Mouse (Mus musculus) heart, postnatal 25 days (tissue): ENCODE data around the gene Fam166a. TPM values are rescaled to one million over a fixed set of nuclear protein-coding genes. Genes with fewer than 3 reads are reported as not detected.

Experiments used
- DNase-seq: peaks from one replicate; pipeline ENCODE4 v3.0.0; 2022; ENCODE audit warnings: low spot score
- intact Hi-C: fragments of 180-260 bp; cut with DNase I; formaldehyde crosslinking; loops from one replicate; pipeline ENCODE4 v1.15.1; 2025
- total RNA-seq, 2 experiments: library from RNA; stranded (reverse); gene quantifications; 2 replicates each; pipeline ENCODE4 v1.2.3; 2021

Gene Fam166a
- total RNA-seq, 2 experiments from 2014 or later = not detected

DNA sequence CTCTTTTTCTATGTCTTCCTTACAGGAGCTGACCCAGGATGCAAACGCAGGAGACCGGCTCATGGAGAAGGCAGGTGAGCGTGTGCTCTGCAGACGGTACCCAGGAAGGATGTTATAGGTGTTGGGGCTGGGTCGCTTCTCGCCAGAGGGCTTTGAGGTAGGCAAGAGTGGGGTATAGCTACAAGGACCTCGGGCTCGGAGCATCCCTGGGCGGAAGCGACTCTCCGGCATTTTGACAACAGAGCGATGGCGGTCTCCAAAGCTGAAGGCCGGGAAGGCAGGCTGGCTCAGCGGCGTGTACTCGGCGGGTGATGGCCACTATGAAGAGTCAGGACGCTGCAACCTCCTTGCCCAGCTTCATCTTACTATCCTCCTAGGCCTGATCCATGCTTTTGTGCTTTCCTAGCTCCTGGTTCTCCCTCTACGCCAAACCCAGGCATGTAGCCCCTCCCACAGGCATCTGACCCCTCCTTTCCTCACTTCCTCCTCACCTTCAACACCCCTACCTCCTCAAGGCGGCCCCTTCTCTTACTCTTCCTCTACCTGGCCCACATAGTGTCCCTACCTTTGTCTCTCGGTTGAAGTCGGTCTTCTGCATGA, 5.2 kb upstream of the Fam166a start:
- intact Hi-C loops = no loop called here
- DNase-seq = no peak

DNA sequence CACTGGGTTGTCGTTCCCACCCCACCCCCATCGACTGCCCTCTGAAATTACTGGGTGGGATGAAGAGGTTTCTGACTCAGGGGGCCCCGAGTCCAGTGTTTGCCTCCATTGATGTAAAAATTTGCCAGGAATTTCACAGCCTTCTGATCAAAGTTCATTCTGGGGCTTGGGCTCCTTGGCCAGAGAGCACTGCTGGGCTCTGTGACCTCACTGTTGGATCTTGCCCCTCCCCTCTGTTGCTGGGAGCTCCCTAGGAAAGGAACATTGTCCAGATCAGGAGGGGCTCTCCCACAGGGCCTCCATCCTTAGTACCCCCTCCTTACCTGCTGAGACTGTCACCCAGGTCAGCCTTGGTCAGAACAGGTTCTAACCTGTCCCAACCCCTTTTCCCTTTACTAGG, 4.1 kb upstream of the Fam166a start, which contains the start of gene Stpg3:
TSS of gene Stpg3 (minus strand) at position 194 of the 400 bp plus-strand sequence.
- intact Hi-C loops = no loop called here
- DNase-seq = no peak

DNA sequence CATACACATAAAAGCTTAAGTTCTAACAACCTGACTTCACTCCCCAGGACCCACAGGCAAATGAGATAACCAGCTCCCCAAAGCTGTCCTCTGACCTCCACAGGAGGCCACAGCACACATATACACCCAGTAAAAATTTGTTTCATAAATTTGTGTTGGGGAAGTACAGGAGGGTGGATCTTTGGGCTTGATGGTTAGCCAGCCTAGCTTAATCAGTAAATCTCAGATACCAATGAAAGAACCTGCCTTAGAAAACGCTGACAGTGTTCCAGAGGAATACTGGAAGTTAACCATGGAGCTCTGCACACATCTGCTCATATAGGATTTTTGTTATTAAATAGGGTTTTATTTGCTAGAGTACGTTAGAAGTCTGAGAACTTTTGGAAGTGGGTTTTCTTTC, 879 bp upstream of the Fam166a start:
- DNase-seq = no peak
- intact Hi-C loops = no loop called here

DNA sequence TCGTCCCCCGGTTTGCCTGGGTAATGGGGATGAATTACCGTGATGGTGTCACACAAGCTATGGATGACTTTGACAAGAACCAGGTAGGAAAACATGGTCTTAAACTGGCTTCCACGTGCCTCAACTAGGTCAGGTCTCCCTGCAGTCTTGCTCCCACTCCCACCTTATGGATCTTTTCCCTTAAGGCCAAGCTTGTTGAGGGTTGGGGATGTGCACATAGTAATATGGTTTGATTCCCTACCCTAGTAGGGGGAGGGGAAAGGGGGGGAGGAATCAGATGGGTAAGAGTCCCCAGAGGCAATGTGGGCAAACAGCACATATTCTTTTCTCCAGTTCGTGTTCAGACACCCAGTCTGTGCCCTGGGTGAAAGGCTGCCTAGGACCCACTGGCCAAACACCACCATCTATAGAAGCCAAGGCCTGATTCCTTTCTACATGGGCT, 2.8 kb downstream of the Fam166a start:
- DNase-seq = no peak
- intact Hi-C loops = no loop called here

DNA sequence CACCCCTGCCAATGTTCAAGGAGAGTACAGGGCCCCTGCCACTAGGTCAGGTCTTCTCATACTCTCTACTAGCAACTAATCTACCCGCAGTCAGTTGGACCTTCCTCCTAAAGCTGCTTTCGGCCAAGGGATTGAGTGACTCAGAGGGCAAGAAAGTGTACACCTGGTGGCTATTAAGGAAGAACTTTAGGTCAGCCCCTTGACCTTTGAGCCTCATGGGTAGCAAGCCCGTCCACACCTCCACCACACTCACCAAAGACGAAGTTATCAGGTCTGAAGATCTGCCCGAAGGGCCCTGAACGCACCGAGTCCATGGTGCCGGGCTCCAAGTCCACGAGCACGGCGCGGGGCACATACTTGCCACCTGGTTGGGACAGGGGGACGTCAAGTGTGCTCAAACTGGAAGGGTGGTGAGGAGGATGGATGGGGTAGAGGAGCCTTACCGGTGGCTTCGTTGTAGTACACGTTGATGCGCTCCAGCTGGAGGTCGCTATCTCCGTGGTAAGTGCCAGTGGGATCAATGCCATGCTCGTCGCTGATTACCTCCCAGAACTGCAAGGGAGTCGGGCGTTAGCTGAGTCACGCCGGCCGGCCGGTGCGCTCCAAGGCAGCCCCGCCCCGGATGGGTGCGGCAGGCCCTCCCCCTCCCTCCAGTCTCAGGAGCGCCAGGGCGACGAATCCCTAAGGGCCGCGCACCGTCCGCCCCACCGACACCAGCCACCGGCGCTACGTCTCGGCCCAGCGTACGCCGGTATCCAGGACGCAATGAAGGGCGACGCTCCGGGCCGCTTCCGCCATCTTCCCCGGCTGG, 5.3 kb downstream of the Fam166a start:
- intact Hi-C loops = loop anchor here (2.0 kb wide), 1 partner anchor 13 kb away; the partner anchor contains the start of gene Nelfb
- DNase-seq = peak; percentile 76

GRCm38 (mm10) chr2:25224492-25224765, 5.9 kb downstream of the Fam166a start, which contains the start of gene Tubb4b:
Gene Tubb4b, minus strand, starts transcription at chr2:25224702.
- intact Hi-C loops = loop anchor here (2.0 kb wide), 1 partner anchor 14 kb away; the partner anchor contains the start of gene Nelfb
- DNase-seq = no peak

- intact Hi-C loops = loop anchor here (2.0 to 5.0 kb wide), 2 partner anchors 14 to 67 kb away; partner anchors contain the start of gene Nelfb
- DNase-seq = peak; percentile 99
Measured at GRCm38 (mm10) chr2:25224766-25225752, 6.5 kb downstream of the Fam166a start.

- intact Hi-C loops = loop anchor here (2.0 to 5.0 kb wide), 2 partner anchors 15 to 66 kb away; partner anchors contain the start of gene Nelfb
Measured at GRCm38 (mm10) chr2:25225811-25226379, 7.3 kb downstream of the Fam166a start.

DNA sequence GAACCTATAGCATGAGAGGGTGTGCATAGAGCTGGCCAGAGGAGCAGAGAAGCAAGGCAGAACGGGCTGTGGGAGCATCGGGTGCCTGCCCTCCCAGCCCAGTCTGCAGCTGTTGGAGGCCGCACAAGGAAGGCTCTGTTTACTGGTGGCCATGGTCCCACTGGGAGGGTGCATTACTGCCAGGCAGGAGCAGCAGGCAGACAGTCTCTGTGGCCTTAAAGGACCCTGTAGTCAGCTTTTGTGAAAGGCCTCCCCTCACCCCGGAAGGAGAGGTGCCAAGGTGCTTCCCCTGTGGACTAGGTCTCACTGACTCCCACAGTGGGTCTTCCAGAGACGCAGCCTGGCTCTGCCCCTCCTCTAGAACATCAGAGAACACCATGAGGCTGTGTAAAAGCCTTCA, 8.3 kb downstream of the Fam166a start:
- intact Hi-C loops = loop anchor here (5.0 kb wide), 1 partner anchor 65 kb away; no protein-coding TSS in a partner anchor
- no peak for DNase-seq

More at GRCm38 (mm10) chr2:25225811-25226379, 7.3 kb downstream of the Fam166a start:
- DNase-seq = no peak

DNA sequence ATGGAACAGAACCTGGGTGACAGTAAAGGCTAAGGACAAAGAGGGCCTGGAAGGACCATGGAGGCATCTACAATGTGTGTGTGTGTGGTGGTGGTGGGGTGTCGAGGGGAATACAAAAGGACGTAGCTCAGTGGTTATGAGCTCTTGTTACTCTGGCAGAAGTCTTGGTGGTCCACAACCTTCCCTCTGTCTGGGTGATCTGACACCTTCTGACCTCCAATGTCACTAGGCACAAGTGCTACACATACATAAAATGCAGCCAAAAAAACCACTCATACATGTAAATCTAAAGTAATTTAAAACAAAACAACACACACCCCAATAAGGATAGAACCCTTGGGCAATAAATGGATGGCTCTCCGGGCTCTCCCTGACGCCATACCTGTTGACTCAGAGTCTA, 8.9 kb downstream of the Fam166a start:
- DNase-seq = no peak
- intact Hi-C loops = loop anchor here (5.0 kb wide), 1 partner anchor 65 kb away; no protein-coding TSS in a partner anchor

DNA sequence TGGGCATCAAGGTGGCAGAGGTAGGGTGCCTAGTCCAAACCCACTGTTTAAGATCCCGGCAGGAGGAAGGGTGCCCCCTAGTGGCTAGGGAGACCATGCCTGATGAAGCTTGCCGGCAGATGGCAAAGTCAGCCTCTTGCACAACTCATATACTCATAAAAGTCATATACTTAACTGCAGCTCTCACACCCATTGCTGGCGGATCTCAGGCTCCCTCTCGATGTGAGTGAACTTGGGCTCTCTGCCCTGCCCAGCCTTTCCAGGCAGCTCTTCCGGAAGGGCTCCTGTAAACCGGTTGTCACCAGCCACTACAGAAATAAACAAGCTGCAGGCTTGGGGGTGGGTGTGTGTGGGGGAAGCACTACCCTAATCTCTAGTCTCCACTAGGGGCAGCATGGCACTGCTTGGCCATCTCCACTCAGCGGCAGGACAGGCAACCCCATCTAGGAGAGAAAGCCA, 9.9 kb downstream of the Fam166a start:
- intact Hi-C loops = loop anchor here (1.0 to 5.0 kb wide), 3 partner anchors 24 to 64 kb away; no protein-coding TSS in a partner anchor
- DNase-seq = peak; percentile 76

DNA sequence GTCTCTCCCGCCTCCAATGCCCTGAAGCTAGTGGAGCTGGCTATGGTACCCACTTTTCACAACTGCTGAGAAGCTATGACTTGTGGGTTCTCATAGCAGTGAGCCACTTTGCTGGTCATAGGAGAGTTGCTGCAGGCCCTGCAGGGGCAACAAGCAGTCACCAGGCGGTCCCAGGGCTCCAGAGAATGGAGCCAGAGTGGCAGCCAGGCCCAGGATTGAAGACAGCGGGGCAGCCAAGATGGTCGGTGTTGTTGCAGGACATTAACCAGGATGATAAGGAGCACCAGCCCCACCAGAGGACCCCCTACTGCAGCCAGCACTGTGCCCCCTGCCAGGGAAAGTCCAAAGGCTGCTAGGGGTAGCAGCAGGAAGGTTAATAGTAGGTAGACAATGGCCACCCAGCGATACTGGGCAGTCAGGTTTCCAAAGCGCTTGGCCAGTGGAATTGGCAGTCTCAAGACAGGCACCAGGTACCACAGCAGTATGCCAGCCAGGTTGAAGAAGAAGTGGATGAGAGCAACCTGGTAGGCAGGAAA, 10.5 kb downstream of the Fam166a start:
- DNase-seq = no peak
- intact Hi-C loops = loop anchor here (1.0 to 5.0 kb wide), 3 partner anchors 24 to 63 kb away; no protein-coding TSS in a partner anchor

GRCm38 (mm10) chr2:25229582-25229981, 11.0 kb downstream of the Fam166a start:
- intact Hi-C loops = loop anchor here (2.0 to 5.0 kb wide), 2 partner anchors 23 to 63 kb away; no protein-coding TSS in a partner anchor
- no peak for DNase-seq

GRCm38 (mm10) chr2:25230581-25230980, 12.0 kb downstream of the Fam166a start:
- no peak for DNase-seq
- intact Hi-C loops = no loop called here

- intact Hi-C loops = no loop called here
Measured at GRCm38 (mm10) chr2:25231038-25231437, 12.5 kb downstream of the Fam166a start.

DNA sequence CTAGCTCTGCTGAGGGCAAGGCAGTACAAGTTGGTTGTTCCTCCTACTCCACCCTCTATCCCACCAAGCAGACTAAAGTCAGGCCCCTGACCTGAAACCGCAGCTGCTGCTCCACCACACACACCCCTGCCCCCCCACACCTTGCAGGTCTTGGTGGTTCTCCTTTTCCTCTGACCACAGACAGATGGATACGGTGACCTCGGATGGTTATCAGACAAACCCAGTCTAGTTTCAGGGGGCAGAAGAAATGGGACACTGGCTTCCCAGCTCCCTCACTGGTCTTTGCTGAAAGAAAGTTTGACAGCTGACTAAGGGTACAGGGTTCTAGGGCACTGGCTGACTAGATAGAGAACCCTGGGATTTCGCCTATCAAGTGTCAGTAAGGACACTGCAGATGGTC, 14.9 kb downstream of the Fam166a start:
- intact Hi-C loops = no loop called here
- no peak for DNase-seq

More at GRCm38 (mm10) chr2:25231038-25231437, 12.5 kb downstream of the Fam166a start:
- DNase-seq = no peak

DNA sequence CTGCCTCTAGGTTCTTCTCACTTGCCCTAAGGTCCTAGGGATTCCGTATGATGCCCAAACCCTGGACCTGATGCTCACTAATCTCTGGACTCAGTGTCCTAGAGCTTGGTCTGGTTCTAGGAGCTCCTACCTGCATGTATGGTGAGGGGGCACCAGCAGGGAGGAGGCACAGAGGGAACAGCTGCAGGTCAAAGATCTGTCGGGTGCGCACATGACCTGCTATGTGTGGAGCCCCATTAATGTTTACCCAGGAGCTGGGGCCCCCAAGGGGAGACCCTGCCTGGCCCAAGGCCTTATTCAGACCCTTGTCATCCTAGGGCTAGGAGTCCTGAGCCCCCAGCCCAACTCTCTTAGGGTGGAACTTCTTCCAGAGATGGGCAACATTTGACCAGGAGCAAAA, 15.5 kb downstream of the Fam166a start, which contains the start of gene Slc34a3:
TSS of gene Slc34a3 (minus strand) at position 315 of the 400 bp plus-strand sequence.
- intact Hi-C loops = no loop called here
- no peak for DNase-seq

- DNase-seq = no peak
- intact Hi-C loops = no loop called here
Measured at GRCm38 (mm10) chr2:25234551-25235220, 16.1 kb downstream of the Fam166a start.
